Mouse (Mus musculus) lung, postnatal 0 days (tissue): ENCODE data around the gene Aph1c. TPM values are rescaled to one million over a fixed set of nuclear protein-coding genes. Genes with fewer than 3 reads are reported as not detected.
"Not testable (repeated sequence)": the region's sequence is repeated elsewhere in the genome, so short reads cannot be mapped to it uniquely, and the experiment has no call there.

Experiments
- ATAC-seq: fragments of 200-750 bp; cut with Nextera tagmentation; 2 replicates; pipeline ENCODE4 v1.8.0; 2017; ENCODE audit warnings: moderate library complexity
- DNase-seq: peaks from one replicate; pipeline ENCODE4 v3.0.0-alpha.2; 2016; ENCODE audit warnings: low spot score
- H3K27ac ChIP-seq: fragments of 300-500 bp; sonication (generic); 2 replicates; pipeline ENCODE4 v1.5.1; 2014; ENCODE audit warnings: antibody characterized with exemption, mild to moderate bottlenecking, low read length, mixed read lengths
- H3K27me3 ChIP-seq: fragments of 300-500 bp; sonication (generic); replicated peaks from 2 replicates; pipeline ENCODE4 v1.6.1; 2014; ENCODE audit warnings: low read length, mixed read lengths; ENCODE audit not compliant: insufficient read depth
- H3K36me3 ChIP-seq: fragments of 300-500 bp; sonication (generic); 2 replicates; pipeline ENCODE4 v1.6.1; 2014; ENCODE audit warnings: low read length, mixed read lengths; ENCODE audit not compliant: insufficient read depth
- H3K4me1 ChIP-seq: fragments of 300-500 bp; sonication (generic); 2 replicates; pipeline ENCODE4 v1.6.1; 2014; ENCODE audit warnings: antibody characterized with exemption, low read depth, low read length, mixed read lengths; ENCODE audit not compliant: insufficient read depth
- H3K4me2 ChIP-seq: fragments of 300-500 bp; sonication (generic); replicated peaks from 2 replicates; pipeline ENCODE4 v1.6.1; 2014; ENCODE audit warnings: low read depth, mild to moderate bottlenecking, low read length, moderate library complexity, mixed read lengths
- H3K4me3 ChIP-seq: fragments of 300-500 bp; sonication (generic); 2 replicates; pipeline ENCODE4 v1.5.1; 2014; ENCODE audit warnings: low read depth, low read length
- H3K9ac ChIP-seq: fragments of 300-500 bp; sonication (generic); replicated peaks from 2 replicates; pipeline ENCODE4 v1.6.1; 2014; ENCODE audit warnings: low read depth, mild to moderate bottlenecking
- H3K9me3 ChIP-seq: fragments of 300-500 bp; sonication (generic); 2 replicates; pipeline ENCODE4 v1.6.1; 2016; ENCODE audit warnings: low read length, mixed read lengths
- CTCF ChIP-seq: IDR thresholded peaks from 2 replicates; pipeline ENCODE4 v1.5.1; 2016; ENCODE audit warnings: antibody characterized with exemption, mild to moderate bottlenecking
- EP300 ChIP-seq: IDR thresholded peaks from 2 replicates; pipeline ENCODE4 v1.6.1; 2016; ENCODE audit warnings: antibody characterized with exemption, mild to moderate bottlenecking, control low read depth
- whole genome bisulfite sequencing: fragments of 180-500 bp; shearing (Covaris S2); extraction: QIAGEN DNeasy Blood & Tissue Kit; methylation state at CpG from one replicate; pipeline ENCODE4 v1.1.7; 2014; 5-methylcytosine and 5-hydroxymethylcytosine counted together
- polyA plus RNA-seq: library from polyadenylated mRNA; unstranded; fragments of >200 nt; fragmentation: Nextera tagmentation; extraction: Ambion mirVana; gene quantifications from 2 replicates; pipeline ENCODE4 v1.2.1, GENCODE M21; 2015

Aph1c gene
- polyA plus RNA-seq, 1 experiment from 2014 or later, result 10.5 TPM

- H3K4me3 ChIP-seq, DNase-seq, H3K9me3 ChIP-seq, ATAC-seq, H3K4me2 ChIP-seq, H3K27ac ChIP-seq, H3K9ac ChIP-seq, H3K36me3 ChIP-seq, H3K4me1 ChIP-seq, H3K27me3 ChIP-seq: not testable (repeated sequence)
- no CpG with 5 or more reads among the region's 5 CpGs for WGBS
- peak; percentile 37 for TF ChIP-seq CTCF
Observed at GRCm38 (mm10) chr9:66822255-66822654, 12.3 kb downstream of the Aph1c start.

DNA sequence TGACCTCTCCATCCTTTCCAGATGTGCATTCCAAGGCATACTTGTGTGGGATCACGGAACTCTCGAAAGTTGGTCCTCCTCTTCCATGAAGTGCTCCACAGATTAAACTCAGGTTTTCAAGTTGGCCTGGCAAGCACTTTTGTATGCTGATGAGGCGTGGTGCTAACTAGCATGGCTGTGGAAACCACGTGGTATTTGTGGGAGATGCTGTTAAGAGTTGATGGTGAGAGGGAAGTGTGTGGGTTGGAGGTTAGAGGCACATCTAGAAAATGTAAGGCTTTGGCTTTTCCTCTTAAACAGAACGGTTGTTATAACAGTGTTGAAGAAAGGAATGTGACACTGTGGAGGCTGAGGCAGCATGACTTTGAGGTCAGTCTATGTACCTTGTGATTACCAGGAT, 13.5 kb downstream of the Aph1c start:
- no peaks in the 10 kb centered on the region for H3K36me3 ChIP-seq
- DNase-seq (no peak), ATAC-seq (no peak)
- no peaks in the 10 kb centered on the region for H3K27me3 ChIP-seq
- H3K4me2 ChIP-seq, result no peak overlapping the region
- no peaks in the 10 kb centered on the region for H3K9me3 ChIP-seq
- H3K27ac ChIP-seq, result no peak overlapping the region
- H3K4me1 ChIP-seq, result no peaks in the 10 kb centered on the region
- no peak for TF ChIP-seq EP300
- TF ChIP-seq CTCF, result no peak
- WGBS, result 55% methylated on average over 5 of the region's 5 CpGs
- H3K4me3 ChIP-seq, result no peak overlapping the region
- no peak overlapping the region for H3K9ac ChIP-seq

GRCm38 (mm10) chr9:66813392-66813791, 21.1 kb downstream of the Aph1c start:
- 52% methylated on average over 2 of the region's 2 CpGs for WGBS
- no peak overlapping the region for H3K27ac ChIP-seq
- H3K4me2 ChIP-seq, result no peak overlapping the region

DNA sequence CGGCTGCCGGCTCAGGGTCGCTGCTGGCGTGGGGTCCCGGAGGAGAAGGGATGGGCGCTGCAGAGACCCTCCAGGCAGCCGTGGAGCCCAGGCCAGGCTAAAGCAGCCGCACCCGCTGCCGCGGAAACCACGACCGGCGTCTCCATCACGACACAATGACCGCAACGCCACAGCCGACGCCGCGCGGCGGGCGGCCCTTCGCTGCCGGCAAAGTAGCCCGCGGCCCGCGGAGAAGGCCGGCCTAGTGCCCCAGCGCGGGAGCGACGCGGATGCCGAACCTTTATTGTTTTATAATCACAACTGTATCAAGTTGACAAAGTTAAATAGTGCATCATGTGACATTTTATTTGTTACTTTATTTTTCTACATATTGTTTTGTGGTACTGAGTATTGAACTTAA, 28.6 kb downstream of the Aph1c start:
- H3K4me3 ChIP-seq, result peak overlapping the region; percentile 20; the same call in 1 of the 2 replicates
- not testable (repeated sequence) for H3K27ac ChIP-seq, H3K36me3 ChIP-seq, H3K27me3 ChIP-seq, H3K9me3 ChIP-seq, DNase-seq, H3K4me1 ChIP-seq, ATAC-seq, H3K9ac ChIP-seq
- peak overlapping the region; percentile 42; the same call in 1 of the 2 replicates for H3K4me2 ChIP-seq
- WGBS, result 14% methylated on average over 26 of the region's 37 CpGs

More at GRCm38 (mm10) chr9:66813392-66813791, 21.1 kb downstream of the Aph1c start:
- no peak overlapping the region for H3K4me3 ChIP-seq
- ATAC-seq, result no peak
- H3K27me3 ChIP-seq, result no peaks in the 10 kb centered on the region
- H3K36me3 ChIP-seq, result no peaks in the 10 kb centered on the region
- no peaks in the 10 kb centered on the region for H3K4me1 ChIP-seq
- no peak for DNase-seq
- no peaks in the 10 kb centered on the region for H3K9me3 ChIP-seq
- H3K9ac ChIP-seq, result no peak overlapping the region
- TF ChIP-seq EP300 (no peak), CTCF (no peak)

DNA sequence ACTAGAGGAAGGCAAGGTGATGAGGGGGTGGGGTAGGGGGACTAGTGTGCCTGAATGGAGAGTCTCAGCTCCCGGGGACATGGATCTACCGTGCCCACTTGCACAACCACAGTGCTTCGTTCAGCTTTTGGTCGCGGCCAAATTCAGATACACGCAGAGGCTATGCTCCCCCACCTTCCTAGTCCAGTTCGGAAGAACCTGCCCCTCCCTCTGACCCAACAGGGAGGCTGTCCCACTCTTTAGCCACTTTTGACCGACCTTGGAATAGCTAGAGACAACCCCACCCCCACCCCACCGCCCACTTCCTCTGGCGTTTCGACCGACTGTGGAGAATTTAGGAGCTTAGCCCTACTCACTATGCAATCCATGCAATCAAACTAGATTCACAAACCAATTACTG, 32.6 kb downstream of the Aph1c start:
- TF ChIP-seq CTCF (no peak), EP300 (no peak)
- Histone ChIP-seq H3K4me2 (0 out of 2 replicates have a peak overlapping the region, but pooled peaks have one; percentile 1), H3K4me1 (0 out of 2 replicates have a peak, but pooled peaks cover 3% of the 10 kb centered on the region), H3K36me3 (no peaks in the 10 kb centered on the region), H3K9me3 (no peaks in the 10 kb centered on the region), H3K27ac (no peak overlapping the region), H3K4me3 (no peak overlapping the region), H3K9ac (no peak overlapping the region), H3K27me3 (0 out of 2 replicates have a peak, but pooled peaks cover 3% of the 10 kb centered on the region)
- no peak for ATAC-seq
- 26% methylated on average over 12 of the region's 12 CpGs for WGBS
- DNase-seq, result no peak

GRCm38 (mm10) chr9:66796739-66797138, 37.8 kb downstream of the Aph1c start, which contains the start of gene Gm10647:
TSS of gene Gm10647 (plus strand) at chr9:66797039.
- Histone ChIP-seq H3K27me3 (no peaks in the 10 kb centered on the region), H3K4me3 (peak within 1 kb of the TSS; percentile 67), H3K36me3 (no peaks in the 10 kb centered on the region), H3K4me1 (no peaks in the 10 kb centered on the region), H3K9me3 (no peaks in the 10 kb centered on the region), H3K9ac (no peak within 1 kb of the TSS), H3K27ac (0 out of 2 replicates have a peak within 1 kb of the TSS, but pooled peaks have one; percentile 89), H3K4me2 (peak within 1 kb of the TSS; percentile 93)
- DNase-seq (no peak), ATAC-seq (no peak)
- TF ChIP-seq EP300, result no peak
- no peak for TF ChIP-seq CTCF
- 77% methylated on average over 5 of the region's 5 CpGs for WGBS
